Mouse (Mus musculus) ES-Bruce4 (cell line): ENCODE results near the gene Armcx3.

Experiments
- CTCF ChIP-seq: IDR thresholded peaks from one replicate; pipeline ENCODE4 v1.8.1; 2011; ENCODE audit warnings: low read depth, low read length
- POLR2A ChIP-seq: IDR thresholded peaks from one replicate; pipeline ENCODE4 v1.8.1; 2011; ENCODE audit warnings: low read length; ENCODE audit not compliant: insufficient read depth

DNA sequence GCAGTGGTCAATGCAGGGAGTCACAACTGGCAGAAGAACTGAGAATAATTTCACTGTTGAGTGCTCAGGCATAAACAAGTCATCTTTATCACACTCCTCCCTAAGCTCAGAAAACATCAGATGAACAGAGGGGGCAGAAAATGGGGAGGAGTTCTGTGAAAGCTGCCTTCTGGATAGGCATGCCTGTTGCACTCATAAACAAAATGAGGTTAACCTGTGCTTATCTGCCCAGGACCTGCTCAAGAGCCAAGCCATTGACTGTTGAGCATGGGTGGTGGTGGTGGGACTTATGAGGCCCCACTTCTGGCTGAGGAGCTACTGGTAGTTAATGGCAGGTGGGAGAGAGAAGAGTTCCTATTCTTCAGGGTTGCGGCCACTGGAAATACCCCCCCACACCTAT is 18.6 kb upstream of the Armcx3 start:
- TF ChIP-seq CTCF = no peak
- TF ChIP-seq POLR2A = no peak
